Mouse (Mus musculus) brown adipose tissue, adult 24 weeks (tissue): Measurements from ENCODE around the gene Psmc2. TPM values are rescaled to one million over a fixed set of nuclear protein-coding genes. Genes with fewer than 3 reads are reported as not detected.

Experiments
- H3K27ac ChIP-seq: fragments of 200-500 bp; replicated peaks from 2 replicates; pipeline ENCODE4 v1.5.1; 2012; ENCODE audit warnings: low read depth, mild to moderate bottlenecking, low read length
- H3K4me1 ChIP-seq: fragments of 200-500 bp; 2 replicates; pipeline ENCODE4 v1.6.1; 2012; ENCODE audit warnings: low read length, mixed read lengths; ENCODE audit not compliant: control insufficient read depth, insufficient read depth, insufficient read length
- H3K4me3 ChIP-seq: fragments of 200-500 bp; 2 replicates; pipeline ENCODE4 v1.5.1; 2012; ENCODE audit warnings: low read depth, mild to moderate bottlenecking, low read length, moderate library complexity; ENCODE audit not compliant: insufficient read depth
- polyA plus RNA-seq: library from polyadenylated mRNA; stranded (reverse); fragments of >200 nt; gene quantifications from 2 replicates; pipeline ENCODE4 v1.2.4, GENCODE M21; 2012; ENCODE audit not compliant: missing spikeins, insufficient read depth, insufficient read length

The Psmc2 gene
- polyA plus RNA-seq, result 83.9 and 86.9 TPM in 2 replicates

- Histone ChIP-seq H3K27ac (no peak within 1 kb of the TSS), H3K4me1 (peaks cover 10% of the 10 kb centered on the region; the same call in 1 of the 2 replicates), H3K4me3 (peak within 1 kb of the TSS; percentile 98)
These were observed at the start of gene Psmc2, which contains the start of gene Dnajc2 for GRCm38 (mm10) chr5:21785053-21785452. Gene Psmc2, plus strand, starts transcription at chr5:21785283. Gene Dnajc2, minus strand, starts transcription at chr5:21785251.

- Histone ChIP-seq H3K4me1 (peaks cover 10% of the 10 kb centered on the region; the same call in 1 of the 2 replicates), H3K27ac (no peak overlapping the region), H3K4me3 (peak overlapping the region; percentile 56)
These were observed 49.5 kb upstream of the Psmc2 start for GRCm38 (mm10) chr5:21735584-21735983.

- H3K27ac ChIP-seq, result no peak overlapping the region
- peaks cover 10% of the 10 kb centered on the region; the same call in 1 of the 2 replicates for H3K4me1 ChIP-seq
- H3K4me3 ChIP-seq, result no peak overlapping the region
These were observed 49.0 kb upstream of the Psmc2 start for GRCm38 (mm10) chr5:21736046-21736445.

GRCm38 (mm10) chr5:21736956-21737585, 48.0 kb upstream of the Psmc2 start, which contains the start of gene Pmpcb:
Gene Pmpcb, plus strand, starts transcription at chr5:21737141.
- peaks cover 10% of the 10 kb centered on the region; the same call in 1 of the 2 replicates for H3K4me1 ChIP-seq
- no peak within 1 kb of the TSS for H3K27ac ChIP-seq
- H3K4me3 ChIP-seq, result peak within 1 kb of the TSS; percentile 90

- peaks cover 10% of the 10 kb centered on the region; the same call in 1 of the 2 replicates for H3K4me1 ChIP-seq
- no peak overlapping the region for H3K27ac ChIP-seq
- H3K4me3 ChIP-seq, result peak overlapping the region; percentile 90
These were observed 47.5 kb upstream of the Psmc2 start for GRCm38 (mm10) chr5:21737620-21738019.

GRCm38 (mm10) chr5:21739120-21739519, 46.0 kb upstream of the Psmc2 start:
- Histone ChIP-seq H3K4me3 (no peak overlapping the region), H3K4me1 (peaks cover 8% of the 10 kb centered on the region; the same call in 1 of the 2 replicates), H3K27ac (no peak overlapping the region)

GRCm38 (mm10) chr5:21739881-21740280, 45.2 kb upstream of the Psmc2 start:
- H3K4me3 ChIP-seq, result no peak overlapping the region
- H3K4me1 ChIP-seq, result peaks cover 8% of the 10 kb centered on the region; the same call in 1 of the 2 replicates
- no peak overlapping the region for H3K27ac ChIP-seq

GRCm38 (mm10) chr5:21743606-21744005, 41.5 kb upstream of the Psmc2 start:
- Histone ChIP-seq H3K4me1 (no peaks in the 10 kb centered on the region), H3K4me3 (no peak overlapping the region), H3K27ac (no peak overlapping the region)

GRCm38 (mm10) chr5:21744651-21745050, 40.4 kb upstream of the Psmc2 start:
- Histone ChIP-seq H3K4me3 (no peak overlapping the region), H3K4me1 (no peaks in the 10 kb centered on the region), H3K27ac (no peak overlapping the region)

- H3K27ac ChIP-seq, result no peak overlapping the region
- no peaks in the 10 kb centered on the region for H3K4me1 ChIP-seq
- no peak overlapping the region for H3K4me3 ChIP-seq
These were observed 39.1 kb upstream of the Psmc2 start for GRCm38 (mm10) chr5:21745966-21746365.

GRCm38 (mm10) chr5:21768506-21768905, 16.6 kb upstream of the Psmc2 start:
- Histone ChIP-seq H3K4me1 (no peaks in the 10 kb centered on the region), H3K27ac (no peak overlapping the region), H3K4me3 (no peak overlapping the region)

- no peak overlapping the region for H3K27ac ChIP-seq
- no peaks in the 10 kb centered on the region for H3K4me1 ChIP-seq
- H3K4me3 ChIP-seq, result no peak overlapping the region
These were observed 15.2 kb upstream of the Psmc2 start for GRCm38 (mm10) chr5:21769841-21770240.

GRCm38 (mm10) chr5:21776491-21776890, 8.6 kb upstream of the Psmc2 start:
- no peak overlapping the region for H3K4me3 ChIP-seq
- H3K27ac ChIP-seq, result no peak overlapping the region
- no peaks in the 10 kb centered on the region for H3K4me1 ChIP-seq

- peak overlapping the region; percentile 98 for H3K4me3 ChIP-seq
These were observed 676 bp upstream of the Psmc2 start for GRCm38 (mm10) chr5:21784161-21785052.

GRCm38 (mm10) chr5:21785776-21786175, 693 bp downstream of the Psmc2 start:
- Histone ChIP-seq H3K27ac (no peak overlapping the region), H3K4me3 (no peak overlapping the region), H3K4me1 (peaks cover 10% of the 10 kb centered on the region; the same call in 1 of the 2 replicates)

More at GRCm38 (mm10) chr5:21784161-21785052, 676 bp upstream of the Psmc2 start:
- peaks cover 9% of the 10 kb centered on the region; the same call in 1 of the 2 replicates for H3K4me1 ChIP-seq
- H3K27ac ChIP-seq, result no peak overlapping the region
